Mouse (Mus musculus): ENCODE measurements around the gene Maf.

DNA sequence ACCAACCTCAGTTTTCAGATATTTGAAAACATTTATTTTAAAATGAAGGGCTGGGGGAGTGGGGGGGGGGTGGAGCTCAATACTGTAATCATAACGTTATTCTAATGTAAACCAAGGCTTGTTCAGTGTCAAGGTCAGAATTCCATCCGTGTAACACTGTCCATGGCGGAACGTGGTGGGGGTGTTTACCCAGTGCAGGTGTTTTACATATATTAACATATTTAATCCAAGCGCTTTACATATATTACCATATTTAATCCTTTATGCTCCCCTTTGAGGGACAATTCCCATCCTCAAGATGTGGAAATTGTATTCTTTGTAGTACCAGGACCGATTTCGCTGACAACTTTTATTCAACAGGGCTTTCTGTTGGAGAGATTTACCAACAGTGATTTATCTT, 24.3 kb downstream of the Maf start:
- TF ChIP-seq CTCF (IDR thresholded peaks at IDR 0.05; ENCODE audit: low read depth, low read length) (no peak), POLR2A (IDR thresholded peaks at IDR 0.05; ENCODE audit: extremely low read depth, insufficient read depth, low read length) (no peak)

Data from liver, adult 2 months (tissue).